Mouse (Mus musculus) forebrain, embryonic 15.5 days (tissue): Measurements from ENCODE around the gene Rab43. TPM values are rescaled to one million over a fixed set of nuclear protein-coding genes. Genes with fewer than 3 reads are reported as not detected.

ENCODE experiments used
- ATAC-seq: fragments of 200-750 bp; cut with Nextera tagmentation; replicated peaks from 2 replicates; pipeline ENCODE4 v1.8.0; 2017; ENCODE audit warnings: mild to moderate bottlenecking, moderate TSS enrichment, moderate library complexity
- H3K27ac ChIP-seq: fragments of 300-500 bp; sonication (generic); replicated peaks from 2 replicates; pipeline ENCODE4 v1.5.1; 2015; ENCODE audit warnings: mild to moderate bottlenecking, inconsistent platforms
- H3K27me3 ChIP-seq: fragments of 300-500 bp; sonication (generic); 2 replicates; pipeline ENCODE4 v1.6.1; 2015; ENCODE audit warnings: inconsistent platforms
- H3K36me3 ChIP-seq: fragments of 300-500 bp; sonication (generic); 2 replicates; pipeline ENCODE4 v1.6.1; 2015; ENCODE audit warnings: mild to moderate bottlenecking, inconsistent platforms
- H3K4me1 ChIP-seq: fragments of 300-500 bp; sonication (generic); 2 replicates; pipeline ENCODE4 v1.6.1; 2015; ENCODE audit warnings: inconsistent platforms
- H3K4me2 ChIP-seq: fragments of 300-500 bp; sonication (generic); replicated peaks from 2 replicates; pipeline ENCODE4 v1.6.1; 2015; ENCODE audit warnings: mild to moderate bottlenecking, inconsistent platforms
- H3K4me3 ChIP-seq: fragments of 300-500 bp; sonication (generic); 2 replicates; pipeline ENCODE4 v1.5.1; 2015; ENCODE audit warnings: mild to moderate bottlenecking, inconsistent platforms
- H3K9ac ChIP-seq: fragments of 300-500 bp; sonication (generic); replicated peaks from 2 replicates; pipeline ENCODE4 v1.6.1; 2015; ENCODE audit warnings: mild to moderate bottlenecking, inconsistent platforms
- H3K9me3 ChIP-seq: fragments of 300-500 bp; sonication (generic); 2 replicates; pipeline ENCODE4 v1.6.1; 2016; ENCODE audit warnings: inconsistent platforms
- WGBS: fragments of 180-500 bp; shearing (Covaris S2); methylation state at CpG from one replicate; pipeline ENCODE4 v1.1.7; 2015; ENCODE audit warnings: mixed read lengths; 5-methylcytosine and 5-hydroxymethylcytosine counted together
- polyA plus RNA-seq: library from polyadenylated mRNA; unstranded; fragments of >200 nt; fragmentation: Nextera tagmentation; extraction: Ambion mirVana; gene quantifications from 2 replicates; pipeline ENCODE4 v1.2.1, GENCODE M21; 2015

The Rab43 gene
- polyA plus RNA-seq, 1 experiment from 2014 or later, result 6.9 TPM

GRCm38 (mm10) chr6:87807735-87808440 is 4.1 kb downstream of the Rab43 start:
- Histone ChIP-seq H3K36me3 (no peaks in the 10 kb centered on the region), H3K4me1 (peaks cover 17% of the 10 kb centered on the region), H3K27me3 (no peaks in the 10 kb centered on the region), H3K4me2 (no peak overlapping the region), H3K9me3 (no peaks in the 10 kb centered on the region), H3K27ac (no peak overlapping the region), H3K4me3 (no peak overlapping the region), H3K9ac (no peak overlapping the region)
- no peak for ATAC-seq
- WGBS, result 89% methylated on average over 4 of the region's 4 CpGs

GRCm38 (mm10) chr6:87806857-87807256 is 5.1 kb downstream of the Rab43 start:
- WGBS, result 41% methylated on average over 2 of the region's 2 CpGs

GRCm38 (mm10) chr6:87806028-87806427 is 5.9 kb downstream of the Rab43 start:
- no peak overlapping the region for H3K9ac ChIP-seq
- H3K9me3 ChIP-seq, result no peaks in the 10 kb centered on the region
- H3K4me3 ChIP-seq, result no peak overlapping the region
- no peaks in the 10 kb centered on the region for H3K27me3 ChIP-seq
- no peak for ATAC-seq
- H3K27ac ChIP-seq, result no peak overlapping the region
- no peaks in the 10 kb centered on the region for H3K36me3 ChIP-seq
- no peak overlapping the region for H3K4me2 ChIP-seq
- WGBS, result 77% methylated on average over 2 of the region's 2 CpGs
- H3K4me1 ChIP-seq, result peaks cover 8% of the 10 kb centered on the region

More at GRCm38 (mm10) chr6:87806857-87807256, 5.1 kb downstream of the Rab43 start:
- H3K27me3 ChIP-seq, result no peaks in the 10 kb centered on the region
- no peak for ATAC-seq
- no peak overlapping the region for H3K27ac ChIP-seq
- no peak overlapping the region for H3K4me3 ChIP-seq
- H3K9me3 ChIP-seq, result no peaks in the 10 kb centered on the region
- no peak overlapping the region for H3K9ac ChIP-seq
- peaks cover 12% of the 10 kb centered on the region for H3K4me1 ChIP-seq
- no peaks in the 10 kb centered on the region for H3K36me3 ChIP-seq
- no peak overlapping the region for H3K4me2 ChIP-seq

- Histone ChIP-seq H3K27ac (no peak overlapping the region), H3K4me1 (peaks cover 3% of the 10 kb centered on the region; the same call in 1 of the 2 replicates), H3K9me3 (no peaks in the 10 kb centered on the region), H3K4me3 (no peak overlapping the region), H3K27me3 (no peaks in the 10 kb centered on the region), H3K36me3 (no peaks in the 10 kb centered on the region), H3K9ac (no peak overlapping the region), H3K4me2 (no peak overlapping the region)
- 94% methylated on average over 7 of the region's 7 CpGs for WGBS
- no peak for ATAC-seq
Measured at GRCm38 (mm10) chr6:87805448-87805847, 6.5 kb downstream of the Rab43 start.

GRCm38 (mm10) chr6:87804886-87805285 is 7.1 kb downstream of the Rab43 start:
- no peak overlapping the region for H3K27ac ChIP-seq
- H3K4me1 ChIP-seq, result no peaks in the 10 kb centered on the region
- 75% methylated on average over 7 of the region's 7 CpGs for WGBS

GRCm38 (mm10) chr6:87804036-87804435 is 7.9 kb downstream of the Rab43 start:
- H3K4me3 ChIP-seq, result no peak overlapping the region
- H3K27me3 ChIP-seq, result no peaks in the 10 kb centered on the region
- H3K4me2 ChIP-seq, result no peak overlapping the region
- H3K4me1 ChIP-seq, result no peaks in the 10 kb centered on the region
- ATAC-seq, result no peak
- WGBS, result 91% methylated on average over 1 of the region's 1 CpGs
- H3K27ac ChIP-seq, result no peak overlapping the region
- no peaks in the 10 kb centered on the region for H3K9me3 ChIP-seq
- H3K36me3 ChIP-seq, result no peaks in the 10 kb centered on the region
- H3K9ac ChIP-seq, result no peak overlapping the region

More at GRCm38 (mm10) chr6:87804886-87805285, 7.1 kb downstream of the Rab43 start:
- H3K9ac ChIP-seq, result no peak overlapping the region
- no peak for ATAC-seq
- H3K27me3 ChIP-seq, result no peaks in the 10 kb centered on the region
- no peaks in the 10 kb centered on the region for H3K36me3 ChIP-seq
- no peaks in the 10 kb centered on the region for H3K9me3 ChIP-seq
- H3K4me2 ChIP-seq, result no peak overlapping the region
- no peak overlapping the region for H3K4me3 ChIP-seq

GRCm38 (mm10) chr6:87802462-87802861 is 9.5 kb downstream of the Rab43 start:
- ATAC-seq, result no peak
- Histone ChIP-seq H3K9me3 (no peaks in the 10 kb centered on the region), H3K9ac (no peak overlapping the region), H3K27me3 (no peaks in the 10 kb centered on the region), H3K4me2 (no peak overlapping the region), H3K4me3 (no peak overlapping the region), H3K36me3 (no peaks in the 10 kb centered on the region), H3K27ac (no peak overlapping the region), H3K4me1 (no peaks in the 10 kb centered on the region)
- WGBS, result 89% methylated on average over 6 of the region's 7 CpGs

GRCm38 (mm10) chr6:87799576-87799975 is 12.4 kb downstream of the Rab43 start:
- H3K4me3 ChIP-seq, result no peak overlapping the region
- H3K9ac ChIP-seq, result no peak overlapping the region
- no peaks in the 10 kb centered on the region for H3K4me1 ChIP-seq
- no peak overlapping the region for H3K4me2 ChIP-seq
- H3K27ac ChIP-seq, result no peak overlapping the region
- H3K27me3 ChIP-seq, result no peaks in the 10 kb centered on the region
- WGBS, result 88% methylated on average over 6 of the region's 6 CpGs
- no peaks in the 10 kb centered on the region for H3K9me3 ChIP-seq
- no peak for ATAC-seq
- no peaks in the 10 kb centered on the region for H3K36me3 ChIP-seq

- Histone ChIP-seq H3K4me1 (no peaks in the 10 kb centered on the region), H3K4me2 (no peak overlapping the region), H3K36me3 (0 out of 2 replicates have a peak, but pooled peaks cover 4% of the 10 kb centered on the region), H3K27me3 (no peaks in the 10 kb centered on the region), H3K9me3 (no peaks in the 10 kb centered on the region), H3K27ac (no peak overlapping the region), H3K9ac (no peak overlapping the region), H3K4me3 (no peak overlapping the region)
- 52% methylated on average over 2 of the region's 2 CpGs for WGBS
- no peak for ATAC-seq
Measured at GRCm38 (mm10) chr6:87797321-87797720, 14.6 kb downstream of the Rab43 start.

- H3K4me2 ChIP-seq, result no peak overlapping the region
- H3K9me3 ChIP-seq, result no peaks in the 10 kb centered on the region
- no peak overlapping the region for H3K27ac ChIP-seq
- WGBS, result 84% methylated on average over 6 of the region's 6 CpGs
- no peak for ATAC-seq
- H3K27me3 ChIP-seq, result no peaks in the 10 kb centered on the region
- H3K9ac ChIP-seq, result no peak overlapping the region
- no peaks in the 10 kb centered on the region for H3K4me1 ChIP-seq
- H3K36me3 ChIP-seq, result 0 out of 2 replicates have a peak, but pooled peaks cover 9% of the 10 kb centered on the region
- no peak overlapping the region for H3K4me3 ChIP-seq
Measured at GRCm38 (mm10) chr6:87796251-87796880, 15.6 kb downstream of the Rab43 start.

- Histone ChIP-seq H3K4me3 (no peak overlapping the region), H3K9ac (no peak overlapping the region), H3K4me2 (no peak overlapping the region), H3K9me3 (no peaks in the 10 kb centered on the region), H3K27me3 (no peaks in the 10 kb centered on the region), H3K27ac (no peak overlapping the region), H3K36me3 (0 out of 2 replicates have a peak, but pooled peaks cover 12% of the 10 kb centered on the region), H3K4me1 (no peaks in the 10 kb centered on the region)
- 64% methylated on average over 6 of the region's 6 CpGs for WGBS
- ATAC-seq, result no peak
Measured at GRCm38 (mm10) chr6:87795385-87796150, 16.4 kb downstream of the Rab43 start.
